Mouse (Mus musculus) embryonic facial prominence, embryonic 14.5 days (tissue): ENCODE measurements around the gene 1700018F24Rik. TPM values are rescaled to one million over a fixed set of nuclear protein-coding genes. Genes with fewer than 3 reads are reported as not detected.
"Not testable (repeated sequence)": the region's sequence is repeated elsewhere in the genome, so short reads cannot be mapped to it uniquely, and the experiment has no call there.

ENCODE experiments used
- ATAC-seq: fragments of 200-750 bp; cut with Nextera tagmentation; 2 replicates; pipeline ENCODE4 v1.8.0; 2017; ENCODE audit warnings: low read depth, moderate number of reproducible peaks, moderate TSS enrichment
- DNase-seq: peaks from one replicate; pipeline ENCODE4 v3.0.0-alpha.2; 2015; ENCODE audit warnings: low spot score
- H3K27ac ChIP-seq: fragments of 300-500 bp; sonication (generic); replicated peaks from 2 replicates; pipeline ENCODE4 v1.5.1; 2014; ENCODE audit warnings: low read depth, mild to moderate bottlenecking, low read length, moderate library complexity
- H3K27me3 ChIP-seq: fragments of 300-500 bp; sonication (generic); replicated peaks from 2 replicates; pipeline ENCODE4 v1.6.1; 2014; ENCODE audit warnings: low read length; ENCODE audit not compliant: control insufficient read depth, insufficient read depth
- H3K36me3 ChIP-seq: fragments of 300-500 bp; sonication (generic); 2 replicates; pipeline ENCODE4 v1.6.1; 2014; ENCODE audit warnings: low read length, mixed read lengths; ENCODE audit not compliant: control insufficient read depth, insufficient read depth
- H3K4me1 ChIP-seq: fragments of 300-500 bp; sonication (generic); 2 replicates; pipeline ENCODE4 v1.6.1; 2014; ENCODE audit warnings: antibody characterized with exemption, low read length; ENCODE audit not compliant: control insufficient read depth, insufficient read depth
- H3K4me2 ChIP-seq: fragments of 300-500 bp; sonication (generic); 2 replicates; pipeline ENCODE4 v1.6.1; 2014; ENCODE audit warnings: low read depth, mild to moderate bottlenecking, low read length, moderate library complexity, mixed read lengths
- H3K4me3 ChIP-seq: fragments of 300-500 bp; sonication (generic); 2 replicates; pipeline ENCODE4 v1.5.1; 2014; ENCODE audit warnings: low read depth, mild to moderate bottlenecking, low read length
- H3K9ac ChIP-seq: fragments of 300-500 bp; sonication (generic); 2 replicates; pipeline ENCODE4 v1.6.1; 2014; ENCODE audit warnings: low read depth, mild to moderate bottlenecking, low read length, moderate library complexity, mixed read lengths
- H3K9me3 ChIP-seq: fragments of 300-500 bp; sonication (generic); 2 replicates; pipeline ENCODE4 v1.6.1; 2016; ENCODE audit warnings: low read length; ENCODE audit not compliant: control insufficient read depth
- WGBS: fragments of 180-500 bp; shearing (Covaris S2); extraction: QIAGEN DNeasy Blood & Tissue Kit; methylation state at CpG from one replicate; pipeline ENCODE4 v1.1.7; 2014; 5-methylcytosine and 5-hydroxymethylcytosine counted together
- polyA plus RNA-seq: library from polyadenylated mRNA; unstranded; fragments of >200 nt; fragmentation: Nextera tagmentation; extraction: Ambion mirVana; gene quantifications from 2 replicates; pipeline ENCODE4 v1.2.1, GENCODE M21; 2014

1700018F24Rik gene
- polyA plus RNA-seq, 1 experiment from 2014 or later: 0.31 TPM

DNA sequence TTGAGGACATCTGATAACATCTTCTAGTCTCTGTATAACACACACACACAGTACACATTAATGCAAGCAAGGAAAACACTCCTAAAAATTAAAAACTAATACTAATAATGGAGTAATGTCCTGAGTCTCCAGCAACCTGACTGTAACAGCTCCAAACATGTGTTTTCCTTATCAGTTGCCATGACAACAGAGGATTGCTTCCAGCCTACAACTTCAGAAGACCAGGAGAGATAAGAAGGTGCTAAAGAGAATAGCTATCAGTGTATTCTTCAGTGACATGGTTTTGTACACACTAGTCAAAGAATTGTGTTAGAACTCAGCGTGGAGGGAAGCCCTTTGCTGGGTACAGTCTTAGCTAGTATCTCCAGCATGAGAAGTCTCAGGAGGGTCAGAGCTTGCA, 22.1 kb upstream of the 1700018F24Rik start:
- H3K4me1 ChIP-seq, H3K36me3 ChIP-seq, H3K27ac ChIP-seq, H3K9me3 ChIP-seq, H3K4me2 ChIP-seq, DNase-seq, ATAC-seq, H3K27me3 ChIP-seq, H3K4me3 ChIP-seq, H3K9ac ChIP-seq: not testable (repeated sequence)
- WGBS: 87% methylated on average over 1 of the region's 1 CpGs

DNA sequence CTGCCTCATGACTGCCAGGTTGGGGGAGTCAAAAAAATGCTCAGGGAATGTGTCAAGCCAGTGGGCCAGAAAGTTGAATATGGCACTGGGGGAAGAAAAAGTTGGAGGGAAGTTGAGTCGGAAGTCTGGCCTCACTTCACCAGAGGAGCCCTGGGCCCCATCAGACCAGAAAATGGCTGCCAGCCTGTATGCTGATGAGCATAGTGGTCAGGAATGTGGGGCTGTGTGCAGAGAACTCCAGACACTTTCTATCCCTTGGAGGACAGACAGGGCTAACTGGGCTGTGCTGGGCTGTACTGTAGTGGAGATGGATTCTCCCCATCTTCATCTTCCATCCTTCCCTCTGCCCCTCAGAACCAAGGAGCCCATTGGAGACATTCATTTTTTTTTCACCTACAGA, 12.3 kb upstream of the 1700018F24Rik start:
- not testable (repeated sequence) for H3K4me2 ChIP-seq, H3K9ac ChIP-seq, H3K36me3 ChIP-seq, H3K4me1 ChIP-seq, H3K27ac ChIP-seq, H3K4me3 ChIP-seq, H3K27me3 ChIP-seq, H3K9me3 ChIP-seq, ATAC-seq, DNase-seq
- 77% methylated on average over 1 of the region's 1 CpGs for WGBS

DNA sequence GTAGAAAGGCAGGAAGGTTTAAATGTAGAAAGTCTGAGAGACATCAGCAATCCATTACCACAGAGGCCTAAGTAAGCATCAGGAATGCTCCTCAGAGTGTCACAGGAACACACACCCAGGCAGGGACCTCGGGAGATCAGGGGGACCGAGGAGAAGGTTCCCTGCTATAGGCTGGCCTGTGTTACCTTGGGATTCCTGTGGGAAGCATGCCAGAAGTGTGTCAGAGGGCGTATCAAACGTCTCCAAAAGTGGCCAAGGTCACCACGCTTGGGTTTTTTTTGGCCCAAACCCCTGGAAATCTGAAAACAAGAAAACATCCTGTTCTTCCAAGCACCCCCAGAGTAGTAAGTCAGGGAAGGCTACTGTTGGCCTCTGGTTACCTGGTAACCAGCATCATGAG, 10.4 kb upstream of the 1700018F24Rik start, which contains the start of gene Gm4871:
Gm4871 (minus strand) TSS at position 364 of the 400 bp plus-strand sequence.
- H3K4me3 ChIP-seq, H3K36me3 ChIP-seq, ATAC-seq, DNase-seq, H3K27me3 ChIP-seq, H3K4me2 ChIP-seq, H3K9ac ChIP-seq, H3K9me3 ChIP-seq, H3K4me1 ChIP-seq, H3K27ac ChIP-seq: not testable (repeated sequence)
- WGBS: 56% methylated on average over 5 of the region's 5 CpGs

DNA sequence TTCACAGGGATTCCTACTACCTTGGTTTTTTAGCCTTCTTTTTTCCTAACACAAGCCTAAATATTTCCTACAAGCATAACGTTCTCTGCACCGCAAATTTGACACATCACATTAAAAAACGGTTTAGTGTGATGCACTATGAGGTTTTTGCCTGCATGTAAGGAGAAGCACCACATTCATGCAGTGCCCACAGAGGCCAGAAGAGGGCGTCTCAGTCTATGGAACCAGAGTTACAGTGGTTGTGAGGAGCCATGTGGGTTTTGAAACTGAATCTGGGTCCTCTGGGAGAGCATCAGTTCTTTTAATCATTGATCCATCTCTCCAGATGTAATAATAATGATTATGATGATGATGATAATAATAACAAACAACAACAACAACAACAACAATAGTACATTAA, 1.2 kb upstream of the 1700018F24Rik start:
- Histone ChIP-seq H3K27ac (no peak overlapping the region), H3K36me3 (no peaks in the 10 kb centered on the region), H3K4me1 (no peaks in the 10 kb centered on the region), H3K9me3 (no peaks in the 10 kb centered on the region), H3K4me2 (no peak overlapping the region), H3K27me3 (no peaks in the 10 kb centered on the region), H3K4me3 (no peak overlapping the region), H3K9ac (no peak overlapping the region)
- DNase-seq: no peak
- ATAC-seq: no peak
- WGBS: 49% methylated on average over 4 of the region's 4 CpGs

DNA sequence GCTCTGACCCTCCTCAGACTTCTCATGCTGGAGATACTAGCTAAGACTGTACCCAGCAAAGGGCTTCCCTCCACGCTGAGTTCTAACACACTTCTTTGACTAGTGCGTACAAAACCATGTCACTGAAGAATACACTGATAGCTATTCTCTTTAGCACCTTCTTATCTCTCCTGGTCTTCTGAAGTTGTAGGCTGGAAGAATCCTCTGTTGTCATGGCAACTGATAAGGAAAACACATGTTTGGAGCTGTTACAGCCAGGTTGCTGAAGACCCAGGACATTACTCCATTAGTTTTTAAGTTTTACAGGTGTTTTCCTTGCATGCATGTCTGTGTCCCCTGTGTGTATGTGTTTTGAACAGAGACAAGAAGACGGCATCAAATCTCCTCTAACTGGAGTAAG, 11.4 kb downstream of the 1700018F24Rik start:
- not testable (repeated sequence) for H3K4me3 ChIP-seq, H3K4me2 ChIP-seq, H3K27ac ChIP-seq, H3K4me1 ChIP-seq, H3K9me3 ChIP-seq, H3K9ac ChIP-seq, DNase-seq, ATAC-seq, H3K36me3 ChIP-seq, H3K27me3 ChIP-seq
- WGBS: 85% methylated on average over 3 of the region's 3 CpGs

DNA sequence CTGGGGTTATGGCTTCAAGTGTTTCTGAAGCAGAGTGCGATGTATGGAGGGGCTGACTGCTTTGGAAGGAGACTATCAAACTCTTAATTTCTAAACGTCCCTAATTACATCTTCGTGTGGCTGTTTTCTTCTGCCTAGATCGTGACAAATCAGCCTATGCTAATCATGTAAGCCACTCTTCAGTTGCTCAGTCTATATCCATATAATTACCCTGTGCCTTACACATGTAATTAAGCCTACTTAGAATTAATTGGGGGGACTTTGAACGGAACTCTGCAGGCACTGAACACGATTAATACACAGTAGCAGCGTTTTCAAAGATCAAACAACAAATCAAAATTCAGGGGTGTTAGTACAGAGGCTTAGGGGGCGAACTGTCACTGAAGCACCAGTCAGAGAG, 15.1 kb downstream of the 1700018F24Rik start:
- DNase-seq: no peak
- H3K4me1 ChIP-seq: no peaks in the 10 kb centered on the region
- H3K4me2 ChIP-seq: no peak overlapping the region
- ATAC-seq: no peak
- no peak overlapping the region for H3K27ac ChIP-seq
- H3K36me3 ChIP-seq: no peaks in the 10 kb centered on the region
- 69% methylated on average over 8 of the region's 8 CpGs for WGBS
- H3K4me3 ChIP-seq: no peak overlapping the region
- H3K9me3 ChIP-seq: no peaks in the 10 kb centered on the region
- H3K27me3 ChIP-seq: no peaks in the 10 kb centered on the region
- no peak overlapping the region for H3K9ac ChIP-seq

DNA sequence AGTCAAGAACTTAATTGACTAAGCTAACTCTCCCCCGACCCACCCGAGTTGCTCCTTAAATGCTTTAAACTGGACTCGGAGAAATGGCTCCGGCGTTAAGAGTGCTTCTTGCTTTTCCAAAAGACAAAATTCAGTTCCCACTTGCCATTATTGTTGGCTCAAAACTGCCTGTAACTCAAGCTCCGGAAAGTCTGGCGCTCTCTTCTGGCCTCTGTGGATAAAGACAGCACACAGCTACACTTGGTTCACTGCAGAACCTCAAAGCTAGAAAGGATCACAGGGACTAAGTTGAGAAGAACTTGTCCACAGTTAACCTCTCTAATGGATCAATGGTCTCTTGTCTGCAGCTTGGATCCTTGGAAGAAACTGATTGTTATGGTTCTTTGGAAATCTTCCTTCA, 15.9 kb downstream of the 1700018F24Rik start:
- WGBS: 88% methylated on average over 7 of the region's 7 CpGs

DNA sequence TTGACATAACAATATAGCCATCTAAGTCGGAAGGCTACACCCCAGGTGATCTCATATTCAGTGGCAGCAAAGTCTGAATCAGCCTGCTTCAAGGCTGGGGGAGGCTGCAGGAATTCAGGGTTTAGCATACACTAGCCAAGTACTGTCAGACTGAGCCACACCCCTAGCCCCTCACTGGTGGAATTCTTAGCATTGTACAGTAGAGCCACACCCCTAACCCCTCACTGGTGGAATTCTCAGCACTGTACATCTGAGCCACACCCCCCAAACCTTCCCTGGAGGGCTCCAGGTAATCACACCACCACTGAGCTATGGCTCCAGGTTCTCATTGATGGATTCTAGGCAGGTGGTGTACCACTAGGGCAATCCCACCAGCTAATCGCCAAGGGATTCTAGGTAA, 16.7 kb downstream of the 1700018F24Rik start:
- Histone ChIP-seq H3K9me3 (no peaks in the 10 kb centered on the region), H3K4me3 (no peak overlapping the region), H3K4me2 (no peak overlapping the region), H3K9ac (no peak overlapping the region), H3K4me1 (no peaks in the 10 kb centered on the region), H3K27ac (no peak overlapping the region), H3K27me3 (no peaks in the 10 kb centered on the region), H3K36me3 (no peaks in the 10 kb centered on the region)
- DNase-seq (peak; percentile 48), ATAC-seq (0 out of 2 replicates have a peak, but pooled peaks have one; percentile 22)
- WGBS: 70% methylated on average over 2 of the region's 2 CpGs

More for the DNA sequence above, 15.9 kb downstream of the 1700018F24Rik start:
- H3K36me3 ChIP-seq: no peaks in the 10 kb centered on the region
- H3K4me2 ChIP-seq: no peak overlapping the region
- H3K4me3 ChIP-seq: no peak overlapping the region
- H3K27me3 ChIP-seq: no peaks in the 10 kb centered on the region
- DNase-seq: no peak
- ATAC-seq: no peak
- H3K27ac ChIP-seq: no peak overlapping the region
- H3K9ac ChIP-seq: no peak overlapping the region
- no peaks in the 10 kb centered on the region for H3K9me3 ChIP-seq
- H3K4me1 ChIP-seq: no peaks in the 10 kb centered on the region

DNA sequence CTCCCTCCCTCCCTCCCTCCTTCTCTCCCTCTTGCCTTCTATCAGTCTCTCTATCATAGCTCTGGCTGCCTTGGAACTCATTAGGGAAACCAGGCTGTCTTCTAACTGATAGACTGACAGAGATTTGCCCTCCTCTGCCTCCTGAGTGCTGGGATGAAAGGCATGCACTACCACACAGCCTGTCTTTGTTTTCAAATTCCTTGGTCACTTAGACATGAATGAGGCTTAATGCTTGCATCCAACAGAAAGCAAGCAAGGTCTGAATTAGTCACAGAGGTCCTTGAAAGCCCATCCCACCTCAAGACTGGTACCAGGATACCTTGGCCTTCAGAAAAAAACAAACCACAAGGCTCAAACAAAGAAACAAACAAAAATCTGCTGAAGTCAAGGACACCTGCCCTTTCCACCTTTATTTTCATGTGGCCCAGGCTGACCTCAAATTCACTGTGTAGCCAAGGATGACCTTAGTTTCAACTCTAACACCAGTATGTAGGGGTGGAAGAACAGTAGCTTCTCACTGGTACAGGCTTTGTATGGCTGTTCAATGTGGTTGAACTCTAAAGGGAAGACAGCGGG, 22.1 kb downstream of the 1700018F24Rik start:
- no peaks in the 10 kb centered on the region for H3K27me3 ChIP-seq
- H3K4me1 ChIP-seq: no peaks in the 10 kb centered on the region
- H3K4me2 ChIP-seq: no peak overlapping the region
- H3K9me3 ChIP-seq: no peaks in the 10 kb centered on the region
- no peaks in the 10 kb centered on the region for H3K36me3 ChIP-seq
- ATAC-seq (no peak), DNase-seq (no peak)
- H3K4me3 ChIP-seq: no peak overlapping the region
- WGBS: 91% methylated on average over 1 of the region's 1 CpGs
- H3K27ac ChIP-seq: no peak overlapping the region
- no peak overlapping the region for H3K9ac ChIP-seq
